Mouse (Mus musculus) spleen, embryonic (tissue): ENCODE results near the gene Eif4h.

Experiments
- CTCF ChIA-PET: fragments of 350-600 bp; sonication (Branson Sonifier 250); formaldehyde crosslinking; loops from one replicate; lab custom pipeline; 2022; lab: Charles Lee

Gene Eif4h

DNA sequence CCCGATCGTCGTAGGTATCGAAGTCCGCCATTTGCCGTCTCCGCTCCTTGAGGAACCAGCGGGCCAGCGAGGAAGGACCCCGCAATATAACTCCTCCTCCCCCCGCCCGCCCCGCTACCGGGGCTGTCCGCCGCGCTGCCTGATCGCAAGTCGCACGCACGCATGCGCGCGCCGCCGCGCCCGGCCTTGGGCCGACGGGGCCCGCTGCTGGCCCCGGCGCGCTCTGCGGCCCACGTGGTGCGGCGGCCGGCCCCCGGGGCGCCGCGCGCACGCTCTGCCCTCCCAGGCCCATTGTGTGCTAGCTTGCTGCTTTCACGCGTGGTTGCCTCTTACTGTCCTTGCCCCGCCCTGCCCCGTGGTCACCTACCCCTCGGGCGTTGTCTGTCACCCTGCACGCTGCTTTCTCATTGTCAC, at the start of gene Eif4h:
Eif4h (minus strand) TSS at position 222 of the 414 bp plus-strand sequence.
- CTCF ChIA-PET: no interaction called here

DNA sequence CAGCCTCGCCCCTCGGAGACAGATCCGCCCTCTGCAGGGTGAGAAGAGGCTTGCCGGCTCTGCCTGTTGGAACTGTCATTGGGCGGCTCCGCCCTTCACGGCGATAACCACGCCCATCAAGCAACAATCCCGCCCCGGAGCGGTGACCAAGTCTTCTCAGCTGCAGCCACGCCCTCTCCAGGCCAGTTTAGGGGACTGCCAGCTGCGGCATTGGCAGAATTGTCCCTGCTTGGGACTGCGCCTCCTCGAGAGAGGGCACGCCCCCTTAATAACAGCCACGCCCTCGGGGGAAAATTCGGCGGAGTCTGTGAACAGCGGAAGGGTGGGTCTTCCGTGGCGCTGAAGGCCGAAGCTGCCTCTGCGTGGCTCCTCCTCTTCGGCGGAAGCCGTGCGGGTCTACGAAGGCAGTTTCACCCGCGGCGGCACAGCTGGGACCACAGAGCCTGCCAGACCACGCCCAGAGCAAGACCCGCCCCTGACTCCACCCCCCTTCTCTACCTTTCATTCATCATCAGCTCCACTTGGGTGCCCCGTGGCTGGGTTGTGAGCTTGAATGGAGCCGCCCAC, 49.5 kb upstream of the Eif4h start:
- CTCF ChIA-PET: interaction anchor here (0.6 to 1.0 kb wide), 2 partner anchors 15 to 72 kb away, joined by 3 read pairs; no protein-coding TSS in a partner anchor

DNA sequence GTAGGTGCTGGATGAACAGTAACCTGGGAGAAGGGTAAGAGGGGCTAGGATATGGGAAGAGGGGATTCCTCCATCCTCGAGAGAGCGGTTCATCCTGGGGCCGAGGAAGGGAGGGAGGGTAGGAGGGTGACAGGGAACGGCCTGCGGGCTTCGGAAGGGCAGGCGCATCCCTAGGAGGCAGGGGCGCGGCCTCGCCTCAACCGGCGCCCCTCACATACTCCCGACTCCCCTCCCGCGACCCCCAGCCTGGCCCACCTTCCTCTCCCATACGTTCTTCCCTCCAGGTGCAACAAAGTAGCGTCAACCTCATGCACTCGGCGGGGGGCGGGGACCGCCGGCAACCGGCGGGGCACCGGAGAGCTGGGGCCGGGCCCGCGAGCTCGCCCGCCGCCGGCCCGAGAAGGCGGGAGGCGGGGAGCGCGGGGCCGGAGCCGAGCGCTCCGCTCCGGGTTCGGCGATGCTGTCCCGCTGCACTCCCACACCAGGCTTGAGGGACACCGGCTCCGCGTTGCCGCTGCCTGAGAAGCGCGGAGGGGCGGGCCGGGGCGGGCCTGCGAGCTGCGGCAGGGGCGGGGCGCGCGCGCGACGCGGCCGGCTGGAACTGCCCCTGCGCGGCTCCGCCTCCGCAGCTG, 48.9 kb upstream of the Eif4h start, which contains the start of gene Limk1:
Limk1 (minus strand) TSS at position 513 of the 632 bp plus-strand sequence.
- CTCF ChIA-PET: interaction anchor here (0.6 kb wide), 1 partner anchor 71 kb away, joined by 3 read pairs; no protein-coding TSS in a partner anchor

DNA sequence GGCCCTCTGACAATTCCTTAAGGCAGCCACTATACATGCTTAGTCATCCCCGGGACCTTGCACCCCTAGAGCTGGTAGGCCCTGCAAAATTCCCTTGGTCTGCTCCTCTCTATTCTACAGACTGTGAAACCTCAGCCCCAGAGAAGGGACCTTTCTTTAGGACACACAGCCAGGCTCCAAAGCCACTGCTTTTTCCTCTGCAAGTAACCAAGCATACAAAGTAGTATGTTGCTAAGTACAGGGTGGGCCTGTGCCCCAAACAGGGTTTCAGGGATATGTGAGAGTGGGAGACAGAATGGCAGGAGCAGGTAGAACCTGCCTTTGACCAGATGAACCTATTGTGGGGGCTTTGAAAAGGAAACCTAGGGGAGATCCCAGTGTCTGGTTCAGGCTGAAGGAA, 47.9 kb upstream of the Eif4h start:
- CTCF ChIA-PET: no interaction called here

DNA sequence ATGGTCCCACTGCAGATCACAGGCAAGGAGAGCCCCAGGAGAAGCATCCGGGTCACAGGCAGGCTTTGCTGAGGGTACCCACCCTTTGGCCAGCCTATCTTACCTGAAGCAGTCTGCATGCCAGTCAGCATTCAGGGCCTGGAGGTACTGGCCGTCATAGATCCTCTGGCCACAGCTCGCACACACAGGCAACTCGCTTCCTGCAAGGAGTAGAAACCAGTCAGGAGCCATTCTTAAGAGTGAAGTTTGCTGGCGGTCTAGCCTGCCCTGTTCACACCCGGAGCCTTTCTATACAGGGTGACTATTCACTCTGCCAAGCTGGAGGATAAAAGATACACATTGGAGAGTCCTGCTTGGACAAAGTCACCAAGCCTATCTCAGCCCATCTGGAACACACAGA, 47.3 kb upstream of the Eif4h start:
- CTCF ChIA-PET: no interaction called here

DNA sequence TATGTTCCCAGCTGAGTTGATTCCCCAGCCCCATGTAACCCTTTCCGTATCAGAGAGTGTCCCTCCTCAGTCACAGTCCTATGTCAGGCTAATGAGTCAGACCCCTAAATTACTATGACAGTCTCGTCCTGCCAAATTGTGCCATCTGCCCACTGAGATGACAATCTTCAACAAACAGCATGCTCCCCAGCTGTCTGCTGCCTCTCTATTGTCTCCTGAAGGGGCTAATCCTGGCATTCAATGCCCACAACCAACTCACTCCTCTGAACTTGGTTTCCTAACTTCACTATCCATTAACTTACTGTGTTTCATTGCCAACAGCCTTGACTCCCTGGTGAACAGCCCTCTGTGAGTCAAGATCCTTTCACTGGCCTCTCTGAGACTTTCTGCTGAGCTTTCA, 45.1 kb upstream of the Eif4h start:
- CTCF ChIA-PET: no interaction called here

DNA sequence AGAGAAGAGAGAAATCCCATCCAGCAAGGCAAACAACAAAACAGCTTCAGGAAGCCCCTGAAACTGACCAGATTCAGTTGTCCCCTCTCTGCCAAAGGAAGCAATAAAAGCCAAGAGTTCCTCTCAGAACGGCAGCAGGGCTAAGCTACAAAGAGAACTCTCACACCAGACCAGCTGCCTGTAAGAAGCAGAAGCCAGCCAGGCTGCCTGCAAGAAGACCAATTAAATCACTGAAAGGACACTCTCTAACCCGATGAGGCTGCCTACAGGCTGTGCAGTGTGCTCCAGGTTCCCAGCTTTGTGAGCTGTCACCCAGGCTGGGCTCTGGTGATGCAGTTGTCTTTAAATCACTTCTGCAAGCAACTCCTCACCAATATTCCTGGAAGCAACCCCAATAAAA, 44.5 kb upstream of the Eif4h start:
- CTCF ChIA-PET: no interaction called here

DNA sequence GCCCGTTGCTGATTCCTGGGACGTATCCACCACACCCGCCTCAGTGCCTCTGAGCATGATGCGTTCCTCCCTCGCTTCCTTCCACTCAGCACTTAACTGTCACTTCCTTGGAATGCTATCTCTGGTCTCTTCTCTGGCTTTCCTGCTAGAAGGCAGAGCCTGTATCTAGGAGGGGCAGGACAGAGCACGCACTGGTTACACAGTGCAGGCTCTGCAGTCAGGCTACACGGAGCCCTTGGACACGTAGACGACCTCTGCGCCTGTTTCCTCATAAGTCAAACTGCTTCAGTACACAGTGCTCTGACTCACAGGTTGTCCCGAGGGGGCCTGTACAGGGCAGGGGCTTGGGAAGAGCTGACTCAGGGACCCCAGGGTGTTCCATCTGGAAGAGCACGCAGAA, 40.9 kb upstream of the Eif4h start:
- CTCF ChIA-PET: no interaction called here

DNA sequence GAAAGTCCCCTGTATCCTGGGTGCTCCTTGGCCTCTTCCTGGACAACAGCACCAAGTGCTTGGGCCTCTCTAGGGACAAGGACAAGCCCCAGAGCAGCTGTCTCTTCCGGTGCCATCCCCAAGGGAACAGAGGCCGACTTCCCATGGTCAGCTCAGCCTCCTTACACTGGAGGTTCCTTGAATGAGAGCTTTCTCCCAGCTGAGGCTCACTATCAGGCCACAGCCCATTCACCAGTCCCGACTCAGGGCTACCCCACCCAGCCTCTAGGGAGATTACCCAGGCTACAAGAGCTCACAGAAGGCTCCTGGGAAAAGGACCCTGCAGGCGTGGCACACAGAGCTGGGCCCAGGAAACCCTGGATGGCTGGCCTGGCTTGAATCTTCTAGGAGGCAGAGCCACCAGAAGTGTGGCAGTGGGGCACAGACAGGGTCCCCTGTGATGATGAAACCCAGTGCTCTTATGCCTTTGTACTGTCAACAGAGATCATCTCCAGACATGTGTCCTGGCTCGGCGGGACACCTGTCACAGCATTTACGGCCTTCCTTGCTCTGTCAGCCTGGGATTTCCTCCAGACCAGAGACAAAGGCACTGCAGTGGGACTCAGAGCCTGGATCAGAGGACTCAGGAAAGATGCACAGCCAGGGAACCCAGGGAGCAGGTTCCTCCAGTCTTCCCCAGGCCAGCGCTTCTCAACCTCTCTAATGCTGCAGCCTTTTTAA, 39.7 kb upstream of the Eif4h start:
- CTCF ChIA-PET: no interaction called here

DNA sequence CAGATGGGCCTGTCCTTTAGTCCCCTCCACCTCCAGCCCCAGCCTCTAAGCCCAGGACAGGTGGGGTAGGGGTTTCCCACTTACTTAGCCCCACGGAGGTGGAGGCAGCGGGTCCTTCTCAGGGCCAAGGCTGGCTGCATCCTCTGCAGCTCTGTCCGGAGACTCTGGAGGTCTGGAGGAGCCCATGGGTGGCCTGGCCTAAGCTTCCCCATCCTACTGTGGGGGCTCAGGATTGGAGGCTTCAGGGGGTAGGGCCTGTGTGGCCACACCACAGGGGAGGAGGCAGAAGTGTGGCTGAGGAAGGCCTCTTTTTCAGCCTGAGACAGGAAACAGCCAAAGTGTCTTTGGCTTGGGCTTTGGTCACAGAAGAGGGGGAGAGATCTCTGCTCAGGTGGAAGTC, 38.7 kb upstream of the Eif4h start:
- CTCF ChIA-PET: no interaction called here

DNA sequence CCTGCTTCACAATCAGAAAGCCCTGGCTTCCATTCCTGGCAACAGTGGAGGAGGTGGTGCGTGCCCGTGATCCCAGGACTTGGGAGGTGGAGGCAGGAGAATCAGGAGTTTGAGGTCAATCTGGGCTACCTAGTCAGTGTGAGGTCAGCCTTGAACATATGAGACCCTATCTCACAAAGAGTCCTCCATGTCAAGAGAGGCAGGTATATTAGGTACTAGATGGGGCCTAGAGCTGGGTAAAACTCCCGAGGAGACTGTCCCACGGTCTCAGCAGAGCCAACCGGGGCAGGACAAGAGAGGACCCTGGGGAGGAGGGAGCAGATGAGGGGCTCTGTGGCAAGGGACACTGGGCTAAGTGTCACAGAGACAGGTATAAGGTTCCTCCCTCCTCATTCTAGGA, 38.2 kb upstream of the Eif4h start:
- CTCF ChIA-PET: no interaction called here

DNA sequence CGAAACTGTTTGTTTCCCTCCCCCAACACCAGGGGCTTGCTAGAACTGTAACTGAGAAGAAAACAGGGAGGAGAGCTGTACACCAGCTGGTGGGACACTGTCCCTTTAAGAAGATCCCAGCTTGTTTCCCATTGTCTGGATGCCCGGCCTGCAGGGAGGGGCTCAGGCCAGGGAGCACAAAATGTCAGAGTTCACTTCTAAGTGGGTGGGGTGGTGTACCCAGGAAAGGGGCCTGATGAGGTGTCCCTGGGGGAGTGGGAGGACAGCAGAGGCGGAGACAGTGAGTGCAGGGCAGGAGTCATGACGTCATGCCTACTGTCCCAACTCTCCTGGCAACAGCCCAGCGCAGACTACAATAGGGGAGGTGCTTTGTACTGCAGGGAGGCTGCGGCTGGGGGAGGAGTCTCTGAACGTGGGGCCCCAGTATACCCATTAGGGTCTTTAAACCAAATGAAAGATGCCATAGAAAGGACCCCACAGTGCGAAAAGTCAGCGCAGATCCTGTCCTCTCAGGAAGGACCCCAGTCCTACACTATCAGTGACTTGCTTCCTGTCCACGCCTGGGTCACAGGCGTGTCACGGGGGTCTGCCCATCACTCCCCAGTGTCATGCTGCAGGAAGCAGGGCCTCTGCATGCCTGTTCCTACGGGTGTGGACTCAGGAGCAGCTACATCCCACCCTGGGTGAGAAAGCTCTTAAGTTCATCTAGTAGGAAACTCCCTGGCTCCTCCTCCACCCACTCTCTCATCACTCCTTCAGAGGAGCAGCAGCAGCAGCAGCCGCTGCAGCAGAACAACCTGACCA, 36.9 kb upstream of the Eif4h start:
- CTCF ChIA-PET: interaction anchor here (0.5 kb wide), 1 partner anchor 23 kb away, joined by 24 read pairs; no protein-coding TSS in a partner anchor

DNA sequence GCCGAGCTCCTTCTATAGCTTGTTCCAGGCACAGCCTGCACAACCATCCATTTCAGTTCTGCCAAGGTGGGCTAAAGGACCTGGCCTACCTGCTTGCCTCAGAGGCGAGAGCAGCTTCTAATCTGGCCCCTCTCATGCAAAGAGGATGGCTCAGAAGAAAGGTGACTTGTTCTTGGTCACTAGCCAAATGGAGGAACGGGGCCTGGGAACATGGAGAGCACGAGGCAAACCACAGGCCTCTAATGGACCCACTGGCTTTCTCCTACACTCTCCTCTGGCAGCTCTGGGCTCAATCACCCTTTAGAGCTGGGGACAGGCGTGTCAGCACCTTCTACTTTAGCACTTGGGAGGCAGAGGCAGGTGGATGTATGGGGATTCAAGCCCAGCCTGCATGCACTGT, 35.7 kb upstream of the Eif4h start:
- CTCF ChIA-PET: no interaction called here

DNA sequence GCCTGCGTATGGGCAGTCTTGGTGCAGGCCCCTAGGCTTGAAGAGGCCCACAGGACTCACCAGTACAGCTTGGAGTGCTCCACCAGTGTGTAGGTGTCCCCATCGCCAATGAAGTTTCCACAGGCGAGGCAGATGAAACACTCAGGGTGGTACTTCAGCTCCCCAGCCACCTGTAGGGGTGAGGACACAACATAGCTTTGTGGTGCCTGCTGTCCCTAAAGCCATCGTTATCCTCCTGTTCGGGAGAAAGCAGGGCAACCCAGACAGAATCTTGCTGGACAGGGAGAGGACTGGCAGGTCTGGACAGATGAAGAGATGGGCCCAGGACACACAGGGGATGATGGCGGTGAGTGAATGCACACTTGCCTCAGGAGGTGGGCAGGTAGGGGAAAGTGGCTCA, 33.3 kb upstream of the Eif4h start:
- CTCF ChIA-PET: no interaction called here

DNA sequence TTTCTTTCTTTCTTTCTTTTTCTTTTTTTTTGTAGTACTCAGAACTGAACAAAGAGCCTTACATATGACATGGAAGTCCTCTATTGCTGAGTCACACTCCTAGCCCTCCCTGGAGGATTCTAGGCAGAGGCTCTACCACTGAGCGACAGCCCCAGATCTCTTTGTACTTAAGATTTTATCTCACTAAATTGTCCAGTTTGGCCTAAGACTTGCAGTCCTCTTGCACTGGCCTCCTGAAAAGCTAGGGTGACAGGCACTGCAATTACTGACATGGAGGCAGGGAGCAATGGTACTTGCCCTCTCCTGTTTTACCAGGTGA, 32.9 kb upstream of the Eif4h start:
- CTCF ChIA-PET: no interaction called here

DNA sequence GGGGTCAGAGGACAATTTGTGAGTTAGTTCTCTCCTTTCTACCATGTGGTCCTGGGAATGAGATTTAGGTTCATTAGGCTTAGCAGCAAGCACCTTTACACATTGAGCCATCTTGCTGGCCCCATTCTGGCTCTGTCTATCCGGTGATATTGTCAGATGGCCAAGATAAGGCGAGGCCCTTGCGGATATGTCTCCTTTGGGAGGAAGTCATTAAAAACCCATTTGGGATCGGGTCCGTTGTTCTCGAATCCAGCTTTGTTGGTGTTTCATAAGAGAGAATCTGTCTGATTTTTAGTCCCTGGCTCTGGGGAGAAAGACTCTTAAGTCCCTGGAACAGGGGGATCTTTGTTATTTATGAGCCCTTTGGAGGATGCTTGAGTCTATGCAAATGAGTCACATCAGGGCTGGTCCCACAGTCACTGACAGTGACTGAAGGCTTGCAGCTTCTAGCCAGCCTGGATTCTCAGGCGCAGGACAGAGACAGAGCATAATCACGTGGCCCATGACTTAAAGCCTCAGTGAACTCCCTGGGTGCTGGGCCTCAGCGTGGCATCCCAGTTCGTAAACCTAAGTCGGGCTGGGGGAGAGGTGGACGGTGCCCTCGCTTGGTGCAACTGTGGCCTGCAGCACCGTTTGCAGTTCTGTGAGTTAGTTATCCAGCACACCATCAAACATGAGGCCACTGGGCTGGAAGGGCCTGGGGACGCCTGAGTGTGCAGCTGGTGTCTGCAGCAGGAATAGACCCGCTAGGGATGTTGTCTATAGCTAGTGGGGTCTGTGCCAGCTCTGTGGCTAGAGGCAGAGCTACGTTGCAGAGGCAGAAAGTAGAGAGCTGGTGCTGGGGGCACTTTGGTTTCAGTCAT, 32.3 kb upstream of the Eif4h start:
- CTCF ChIA-PET: no interaction called here

DNA sequence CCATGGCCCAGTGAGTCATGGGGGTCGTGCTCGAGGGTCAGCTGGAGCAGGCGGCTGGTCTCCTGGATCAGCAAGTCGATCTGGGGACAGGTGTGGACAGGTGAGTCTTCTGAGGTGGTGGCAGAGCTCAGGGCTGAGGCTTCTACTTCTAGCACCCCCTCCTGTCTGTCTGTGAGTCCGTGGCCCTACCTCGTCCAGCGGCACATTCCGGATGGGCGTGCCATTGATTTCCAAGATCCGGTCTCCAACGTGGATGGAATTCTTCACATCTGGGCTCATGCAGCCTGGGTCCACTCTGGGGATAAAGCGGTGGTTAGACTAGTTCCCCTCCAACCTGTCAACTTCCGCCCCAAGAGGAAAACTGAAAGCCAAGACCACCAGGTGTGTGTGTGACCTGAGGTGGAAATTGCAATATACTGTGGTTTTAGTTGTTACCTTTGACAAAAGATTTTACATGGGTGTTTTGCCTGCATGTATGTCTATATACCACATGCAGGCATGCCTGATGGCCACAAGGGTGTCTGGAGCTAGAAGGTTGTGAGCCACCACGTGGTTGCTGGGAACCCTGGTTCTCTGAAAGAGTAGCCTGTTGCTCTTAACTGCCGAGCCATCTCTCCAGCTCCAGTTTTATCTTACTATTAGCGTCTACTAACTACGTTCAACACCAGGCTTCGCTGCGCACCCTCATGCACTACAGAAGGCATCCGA, 29.9 kb upstream of the Eif4h start:
- CTCF ChIA-PET: no interaction called here

DNA sequence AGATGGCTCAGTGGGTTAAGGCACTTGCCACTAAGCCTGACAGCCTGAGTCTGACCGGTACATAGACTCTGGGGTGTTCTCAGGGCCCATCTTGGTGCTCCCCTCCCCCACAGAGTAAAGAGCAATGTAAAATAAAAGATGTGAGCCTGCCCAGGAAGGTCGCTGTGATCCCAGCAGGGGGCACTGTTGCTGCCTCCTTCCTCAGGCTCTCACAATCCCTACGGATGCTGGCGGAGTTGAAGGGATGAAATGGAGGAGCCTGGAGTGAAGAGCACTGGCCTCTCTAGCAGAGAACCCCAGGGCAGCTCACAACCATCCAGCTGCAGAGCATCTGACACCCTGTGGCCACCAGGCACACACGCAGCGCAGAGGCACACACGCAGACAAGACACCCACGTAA, 29.2 kb upstream of the Eif4h start:
- CTCF ChIA-PET: no interaction called here

DNA sequence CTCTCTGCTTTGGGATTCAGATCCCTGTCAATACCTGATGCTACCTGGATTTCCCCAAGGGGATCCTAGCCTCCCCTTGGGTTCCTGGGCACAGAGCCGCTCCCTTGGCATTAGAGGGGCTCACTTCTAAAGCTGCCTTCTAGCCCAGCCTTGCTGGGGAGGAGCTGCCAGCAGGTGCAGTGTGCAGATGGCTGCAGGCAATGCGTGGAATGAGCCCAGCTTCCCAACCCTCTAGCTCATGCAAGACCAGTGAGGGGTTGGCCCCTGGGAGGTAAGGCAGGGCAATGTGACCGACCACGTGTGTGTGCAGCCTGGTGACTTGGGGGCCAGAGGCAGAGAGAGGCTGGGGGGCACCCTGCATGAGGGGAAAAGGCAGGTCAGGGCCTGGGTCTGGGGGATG, 17.4 kb upstream of the Eif4h start:
- CTCF ChIA-PET: no interaction called here

DNA sequence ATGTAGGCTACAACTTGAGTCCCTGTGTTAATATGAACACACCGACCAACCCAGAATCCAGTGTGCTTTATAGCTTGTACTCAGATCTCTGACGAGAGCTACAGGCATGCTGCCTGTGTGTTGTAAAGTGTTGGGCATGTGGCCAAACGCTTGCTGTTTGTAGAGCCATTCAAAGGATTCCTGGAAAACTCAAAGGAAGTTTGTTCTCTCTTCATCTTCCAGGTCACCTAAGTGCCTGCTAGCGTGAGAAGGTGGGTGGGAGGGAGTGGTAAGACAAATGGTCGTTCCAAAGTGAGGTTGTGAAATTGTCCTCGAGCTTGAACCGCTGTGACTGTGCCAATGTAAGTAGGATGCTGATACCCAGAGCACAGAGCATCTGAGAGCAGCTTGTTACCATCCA, 12.7 kb upstream of the Eif4h start:
- CTCF ChIA-PET: no interaction called here

DNA sequence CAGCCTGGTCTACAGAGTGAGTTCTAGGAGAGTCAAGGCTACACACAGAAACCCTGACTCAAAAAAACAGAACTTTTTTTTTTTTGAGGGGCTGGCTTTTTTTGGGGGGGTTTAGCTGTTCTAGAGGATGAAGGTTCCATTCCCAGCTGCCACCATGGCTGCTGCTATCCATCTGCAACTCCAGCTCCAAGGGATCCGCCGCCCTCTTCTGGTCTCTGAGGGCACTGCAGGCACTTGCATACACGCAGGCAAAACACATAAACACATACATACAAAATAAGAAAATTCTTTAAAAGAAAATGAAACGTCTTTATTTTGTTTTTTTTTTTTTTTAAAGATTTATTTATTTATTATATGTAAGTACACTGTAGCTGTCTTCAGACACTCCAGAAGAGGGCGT, 11.6 kb upstream of the Eif4h start:
- CTCF ChIA-PET: interaction anchor here (0.6 to 0.9 kb wide), 4 partner anchors 24 to 142 kb away, joined by 3 to 6 read pairs (median 4); no protein-coding TSS in a partner anchor
